Mouse (Mus musculus) c-Kit-positive CD71-positive TER-119-positive erythroid progenitor cells, embryonic 14.5 days (primary cell): ENCODE results near the gene Mylk4.

Experiments
- DNase-seq: peaks from one replicate; pipeline ENCODE4 v3.0.0-alpha.2; 2013; ENCODE audit warnings: low spot score

Gene Mylk4

GRCm38 (mm10) chr13:32783816-32784215 is at the start of gene Mylk4:
TSS of gene Mylk4 (minus strand) at chr13:32783954.
- no peak for DNase-seq

GRCm38 (mm10) chr13:32833237-32833636 is 49.5 kb upstream of the Mylk4 start:
- DNase-seq = no peak

GRCm38 (mm10) chr13:32832776-32833175 is 49.0 kb upstream of the Mylk4 start:
- no peak for DNase-seq

- DNase-seq = no peak
Measured at GRCm38 (mm10) chr13:32831505-32832273, 47.9 kb upstream of the Mylk4 start.

GRCm38 (mm10) chr13:32828886-32829285 is 45.1 kb upstream of the Mylk4 start:
- peak; percentile 13 for DNase-seq

GRCm38 (mm10) chr13:32827951-32828350 is 44.2 kb upstream of the Mylk4 start:
- DNase-seq = peak; percentile 48

GRCm38 (mm10) chr13:32827111-32827822 is 43.5 kb upstream of the Mylk4 start:
- DNase-seq = no peak

- DNase-seq = no peak
Measured at GRCm38 (mm10) chr13:32825546-32825945, 41.8 kb upstream of the Mylk4 start.

GRCm38 (mm10) chr13:32824377-32825330 is 40.9 kb upstream of the Mylk4 start:
- DNase-seq = no peak

- no peak for DNase-seq
Measured at GRCm38 (mm10) chr13:32823126-32823525, 39.4 kb upstream of the Mylk4 start.

GRCm38 (mm10) chr13:32821671-32822070 is 37.9 kb upstream of the Mylk4 start:
- DNase-seq = no peak

GRCm38 (mm10) chr13:32819926-32820325 is 36.2 kb upstream of the Mylk4 start:
- no peak for DNase-seq

- DNase-seq = no peak
Measured at GRCm38 (mm10) chr13:32819241-32819640, 35.5 kb upstream of the Mylk4 start.

GRCm38 (mm10) chr13:32807624-32808023 is 23.9 kb upstream of the Mylk4 start:
- no peak for DNase-seq

GRCm38 (mm10) chr13:32806820-32807219 is 23.1 kb upstream of the Mylk4 start:
- no peak for DNase-seq

- no peak for DNase-seq
Measured at GRCm38 (mm10) chr13:32803701-32804345, 20.1 kb upstream of the Mylk4 start.

- peak; percentile 35 for DNase-seq
Measured at GRCm38 (mm10) chr13:32802259-32803081, 18.7 kb upstream of the Mylk4 start, which contains the start of gene D930007J09Rik. TSS of gene D930007J09Rik (minus strand) at chr13:32802849.

- DNase-seq = peak; percentile 95
Measured at GRCm38 (mm10) chr13:32801693-32802221, 18.0 kb upstream of the Mylk4 start, which contains the start of gene Wrnip1. TSS of gene Wrnip1 (plus strand) at chr13:32802038.

GRCm38 (mm10) chr13:32800859-32801258 is 17.1 kb upstream of the Mylk4 start:
- DNase-seq = peak; percentile 42

GRCm38 (mm10) chr13:32799131-32799530 is 15.4 kb upstream of the Mylk4 start:
- peak; percentile 23 for DNase-seq
